Mouse (Mus musculus): ENCODE data around the gene Zfp366.

Zfp366 gene

GRCm38 (mm10) chr13:99244471-99244870, 59.8 kb downstream of the Zfp366 start:
- DNase-seq (ENCODE audit: inconsistent age in 2 of 2, low spot score in 1 of 2) = no peak

- DNase-seq (ENCODE audit: inconsistent age in 2 of 2, low spot score in 1 of 2) = no peak
Measured at GRCm38 (mm10) chr13:99244896-99245295, 60.3 kb downstream of the Zfp366 start.

GRCm38 (mm10) chr13:99245916-99246460, 61.4 kb downstream of the Zfp366 start:
- DNase-seq (ENCODE audit: inconsistent age in 2 of 2, low spot score in 1 of 2) = no peak

- DNase-seq (ENCODE audit: inconsistent age in 2 of 2, low spot score in 1 of 2) = no peak
Measured at GRCm38 (mm10) chr13:99250806-99251205, 66.2 kb downstream of the Zfp366 start.

- no peak for DNase-seq (ENCODE audit: inconsistent age in 2 of 2, low spot score in 1 of 2)
Measured at GRCm38 (mm10) chr13:99254215-99254614, 69.6 kb downstream of the Zfp366 start.

- DNase-seq (ENCODE audit: inconsistent age in 2 of 2, low spot score in 1 of 2) = no peak
Measured at GRCm38 (mm10) chr13:99254781-99255180, 70.2 kb downstream of the Zfp366 start.

- no peak for DNase-seq (ENCODE audit: inconsistent age in 2 of 2, low spot score in 1 of 2)
Measured at GRCm38 (mm10) chr13:99256916-99257315, 72.3 kb downstream of the Zfp366 start.

- no peak for DNase-seq (ENCODE audit: inconsistent age in 2 of 2, low spot score in 1 of 2)
Measured at GRCm38 (mm10) chr13:99258677-99259076, 74.1 kb downstream of the Zfp366 start.

- DNase-seq (ENCODE audit: inconsistent age in 2 of 2, low spot score in 1 of 2) = no peak
Measured at GRCm38 (mm10) chr13:99259502-99260174, 75.0 kb downstream of the Zfp366 start.

- no peak for DNase-seq (ENCODE audit: inconsistent age in 2 of 2, low spot score in 1 of 2)
Measured at GRCm38 (mm10) chr13:99262406-99262805, 77.8 kb downstream of the Zfp366 start.

GRCm38 (mm10) chr13:99263159-99263783, 78.6 kb downstream of the Zfp366 start:
- no peak for DNase-seq (ENCODE audit: inconsistent age in 2 of 2, low spot score in 1 of 2)

GRCm38 (mm10) chr13:99264483-99264882, 79.9 kb downstream of the Zfp366 start:
- no peak for DNase-seq (ENCODE audit: inconsistent age in 2 of 2, low spot score in 1 of 2)

GRCm38 (mm10) chr13:99272046-99272445, 87.4 kb downstream of the Zfp366 start:
- DNase-seq (ENCODE audit: inconsistent age in 2 of 2, low spot score in 1 of 2) = no peak

GRCm38 (mm10) chr13:99277521-99277920, 92.9 kb downstream of the Zfp366 start:
- DNase-seq (ENCODE audit: inconsistent age in 2 of 2, low spot score in 1 of 2) = no peak

GRCm38 (mm10) chr13:99278511-99278910, 93.9 kb downstream of the Zfp366 start:
- DNase-seq (ENCODE audit: inconsistent age in 2 of 2, low spot score in 1 of 2) = peak in 1 of 2 experiments; percentile 53

- DNase-seq (ENCODE audit: inconsistent age in 2 of 2, low spot score in 1 of 2) = peak; percentile 90 to 93
Measured at GRCm38 (mm10) chr13:99279351-99279750, 94.7 kb downstream of the Zfp366 start.

- DNase-seq (ENCODE audit: inconsistent age in 2 of 2, low spot score in 1 of 2) = no peak
Measured at GRCm38 (mm10) chr13:99282961-99283360, 98.3 kb downstream of the Zfp366 start.

GRCm38 (mm10) chr13:99283916-99284315, 99.3 kb downstream of the Zfp366 start:
- no peak for DNase-seq (ENCODE audit: inconsistent age in 2 of 2, low spot score in 1 of 2)

- DNase-seq (ENCODE audit: inconsistent age in 2 of 2, low spot score in 1 of 2) = no peak
Measured at GRCm38 (mm10) chr13:99284400-99285160, 100.0 kb downstream of the Zfp366 start.

GRCm38 (mm10) chr13:99285241-99285640, 100.6 kb downstream of the Zfp366 start:
- DNase-seq (ENCODE audit: inconsistent age in 2 of 2, low spot score in 1 of 2) = no peak

- DNase-seq (ENCODE audit: inconsistent age in 2 of 2, low spot score in 1 of 2) = no peak
Measured at GRCm38 (mm10) chr13:99287207-99287606, 102.6 kb downstream of the Zfp366 start.

- DNase-seq (ENCODE audit: inconsistent age in 2 of 2, low spot score in 1 of 2) = peak in 1 of 2 experiments; percentile 7
Measured at GRCm38 (mm10) chr13:99287786-99288185, 103.2 kb downstream of the Zfp366 start.
